Mouse (Mus musculus): Measurements from ENCODE around the gene Cacnb4. TPM values are rescaled to one million over a fixed set of nuclear protein-coding genes. Genes with fewer than 3 reads are reported as not detected.

Cacnb4 gene
- total RNA-seq, 2 experiments from 2014 or later = 94.0 to 102 TPM

DNA sequence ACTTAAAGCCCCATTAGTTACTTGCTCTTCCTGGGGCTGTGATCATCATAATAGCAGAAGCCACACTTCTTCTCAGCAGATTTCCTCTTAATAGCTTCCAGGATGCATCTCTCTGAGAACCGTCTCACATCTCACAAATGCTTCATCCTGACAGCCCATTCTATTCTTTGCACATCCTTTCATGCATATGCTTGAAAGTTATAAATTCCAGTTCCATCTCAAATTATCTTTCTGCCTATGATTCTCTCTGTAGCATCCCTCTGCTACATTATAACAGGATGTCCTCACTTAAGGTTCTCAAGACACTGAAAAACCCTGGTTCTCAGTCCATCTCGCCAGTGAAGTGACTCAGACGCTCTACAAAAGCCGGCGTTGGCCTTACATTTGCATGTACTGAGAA lies 19.9 kb downstream of the Cacnb4 start:
- no peak for DNase-seq (ENCODE audit: extremely low spot score in 1 of 2, low spot score in 2 of 2)
- intact Hi-C loops (cut with DNase I) = no loop called here

DNA sequence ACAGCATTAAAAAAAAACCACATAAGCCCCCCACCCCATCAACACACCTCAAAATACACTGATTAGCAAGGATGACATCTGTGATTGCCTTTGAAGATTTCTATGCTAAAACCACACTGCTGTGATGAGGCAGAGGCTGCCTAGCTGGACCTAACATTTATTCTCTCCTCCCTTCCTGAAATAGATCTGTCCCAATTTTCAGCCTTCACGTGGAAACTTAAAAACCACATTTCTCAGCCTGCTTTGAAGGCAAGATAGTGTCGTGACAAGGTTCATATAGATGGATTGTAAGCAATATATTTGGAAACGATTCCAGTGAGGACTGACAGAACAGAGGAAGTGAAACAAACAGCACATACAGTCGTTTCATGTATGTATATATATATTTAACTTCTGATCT lies 22.1 kb downstream of the Cacnb4 start:
- no peak for DNase-seq (ENCODE audit: extremely low spot score in 1 of 2, low spot score in 2 of 2)

DNA sequence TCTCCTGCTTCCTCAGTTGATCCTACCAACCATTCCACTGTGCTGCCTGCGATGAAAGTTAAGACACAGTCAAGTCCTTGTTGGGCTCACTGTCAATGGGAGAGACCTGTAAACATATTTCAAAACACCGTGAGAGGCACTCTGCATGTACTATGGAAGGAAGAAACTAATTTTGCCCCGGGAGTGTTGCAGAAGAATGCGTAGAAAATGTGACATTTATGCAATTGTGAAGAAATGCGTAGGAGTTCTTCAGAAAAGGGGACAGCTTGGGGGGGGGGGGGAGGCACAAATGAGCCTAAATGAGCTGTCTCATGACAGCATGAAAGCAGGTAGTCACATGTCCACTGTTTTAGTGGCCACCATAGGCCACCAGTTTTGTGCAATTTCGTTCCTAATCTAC lies 25.1 kb downstream of the Cacnb4 start:
- intact Hi-C loops (cut with DNase I) = no loop called here
- no peak for DNase-seq (ENCODE audit: extremely low spot score in 1 of 2, low spot score in 2 of 2)

More for the DNA sequence above, 22.1 kb downstream of the Cacnb4 start:
- intact Hi-C loops (cut with DNase I) = no loop called here

DNA sequence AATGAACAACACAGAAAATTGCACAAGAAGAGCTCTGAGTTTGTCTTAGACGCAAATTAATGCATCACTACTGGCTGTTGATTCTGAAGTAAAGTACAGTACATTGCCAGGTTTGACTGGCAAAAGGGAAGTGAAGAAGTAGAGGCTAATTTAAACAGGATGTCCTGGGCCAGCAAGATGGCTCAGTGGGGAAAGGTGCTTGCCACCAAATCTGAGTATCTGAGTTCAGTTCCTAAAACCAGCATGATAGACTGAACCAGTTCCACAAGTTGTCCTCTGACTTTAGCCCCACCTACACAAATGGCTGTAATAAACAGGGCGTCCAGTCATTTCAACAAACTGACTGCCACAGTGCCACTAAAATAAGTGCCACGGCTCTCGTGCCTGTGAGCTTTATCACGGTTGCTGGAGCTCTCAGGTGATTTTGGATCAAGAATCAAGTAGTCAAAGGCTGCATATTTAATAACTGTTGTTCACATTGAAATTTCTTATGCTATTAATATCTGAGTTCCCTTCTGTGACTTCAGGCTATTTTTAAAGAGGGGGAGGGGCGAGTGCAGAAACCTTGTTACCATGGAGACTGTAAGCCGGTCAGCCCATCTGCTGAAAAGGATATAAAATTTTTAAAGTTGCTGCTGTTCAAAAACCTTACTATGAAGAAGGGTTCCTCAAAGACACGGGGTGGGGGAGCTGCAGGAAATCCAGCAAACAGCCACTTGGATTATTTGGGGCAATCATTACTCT lies 29.2 kb downstream of the Cacnb4 start:
- intact Hi-C loops (cut with DNase I) = no loop called here
- DNase-seq (ENCODE audit: extremely low spot score in 1 of 2, low spot score in 2 of 2) = no peak

DNA sequence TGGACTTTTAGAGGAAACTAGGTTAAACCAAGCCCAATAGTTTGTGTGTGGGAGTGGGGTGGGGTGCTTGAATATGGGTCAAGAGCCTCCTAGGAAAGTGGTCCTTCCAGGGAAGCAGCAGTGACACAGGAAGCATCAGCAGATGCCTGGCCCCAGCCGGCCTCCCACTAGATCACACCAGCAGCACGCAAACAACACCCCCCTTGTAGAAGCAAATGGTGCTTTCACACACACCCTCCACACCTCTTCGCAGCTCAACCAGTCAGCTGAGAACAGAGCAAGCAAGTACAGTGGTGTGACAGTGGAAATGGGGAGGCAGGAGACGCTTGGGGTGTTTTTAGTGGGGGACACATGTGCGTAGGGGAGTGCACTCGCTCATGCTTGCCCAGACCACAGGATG lies 33.0 kb downstream of the Cacnb4 start:
- intact Hi-C loops (cut with DNase I) = no loop called here
- no peak for DNase-seq (ENCODE audit: extremely low spot score in 1 of 2, low spot score in 2 of 2)

- no peak for DNase-seq (ENCODE audit: extremely low spot score in 1 of 2, low spot score in 2 of 2)
- intact Hi-C loops (cut with DNase I) = loop anchor here (10.0 kb wide), 1 partner anchor 95 kb away; no protein-coding TSS in a partner anchor
Observed at GRCm38 (mm10) chr2:52639530-52639875, 37.1 kb downstream of the Cacnb4 start.

- intact Hi-C loops (cut with DNase I) = loop anchor here (10.0 kb wide), 1 partner anchor 96 kb away; no protein-coding TSS in a partner anchor
- DNase-seq (ENCODE audit: extremely low spot score in 1 of 2, low spot score in 2 of 2) = no peak
Observed at GRCm38 (mm10) chr2:52638857-52639529, 37.6 kb downstream of the Cacnb4 start.

DNA sequence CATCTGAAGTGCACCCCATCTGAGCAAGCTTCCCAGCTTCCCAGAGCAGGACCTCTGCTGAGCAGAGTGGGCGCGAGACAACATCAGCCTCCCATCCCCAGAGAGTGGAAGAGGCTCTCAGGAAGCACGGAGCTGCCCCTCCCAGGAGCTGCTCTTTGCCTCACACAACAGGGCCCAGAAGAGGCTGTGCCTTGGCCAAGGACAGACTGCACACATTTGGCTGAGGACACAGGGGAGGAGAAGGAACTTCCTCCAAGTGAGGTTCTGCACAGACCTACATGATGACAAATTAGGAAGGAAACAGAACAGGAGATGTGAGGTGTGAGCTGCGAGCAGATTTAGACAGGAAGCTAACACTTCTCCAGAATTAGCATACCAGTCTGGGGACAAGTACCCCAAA lies 38.4 kb downstream of the Cacnb4 start:
- intact Hi-C loops (cut with DNase I) = loop anchor here (10.0 kb wide), 1 partner anchor 97 kb away; no protein-coding TSS in a partner anchor
- no peak for DNase-seq (ENCODE audit: extremely low spot score in 1 of 2, low spot score in 2 of 2)

DNA sequence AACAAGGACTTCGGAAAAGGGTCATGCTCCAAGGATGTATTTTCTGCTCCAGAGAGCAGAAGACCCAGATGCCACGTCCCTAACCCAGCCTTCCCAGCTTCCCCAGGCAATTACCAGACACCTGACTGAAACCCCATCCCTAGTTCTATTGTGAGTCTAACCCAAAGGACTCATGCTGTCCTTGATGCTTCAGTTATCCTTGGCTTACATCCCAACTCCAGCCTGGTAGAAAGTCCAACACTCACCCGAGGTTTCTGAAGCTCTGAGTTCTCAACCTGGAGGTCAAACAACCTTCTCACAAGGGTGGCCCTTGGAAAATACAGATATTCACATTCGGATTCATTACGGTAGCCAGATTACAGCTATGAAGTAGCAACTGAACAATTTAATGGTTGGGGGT lies 40.6 kb downstream of the Cacnb4 start:
- intact Hi-C loops (cut with DNase I) = loop anchor here (10.0 kb wide), 1 partner anchor 99 kb away; no protein-coding TSS in a partner anchor
- no peak for DNase-seq (ENCODE audit: extremely low spot score in 1 of 2, low spot score in 2 of 2)

GRCm38 (mm10) chr2:52635358-52635757 lies 41.3 kb downstream of the Cacnb4 start:
- intact Hi-C loops (cut with DNase I) = loop anchor here (10.0 kb wide), 1 partner anchor 99 kb away; no protein-coding TSS in a partner anchor
- DNase-seq (ENCODE audit: extremely low spot score in 1 of 2, low spot score in 2 of 2) = no peak

GRCm38 (mm10) chr2:52632880-52633279 lies 43.8 kb downstream of the Cacnb4 start:
- intact Hi-C loops (cut with DNase I) = loop anchor here (5.0 to 10.0 kb wide), 2 partner anchors 44 to 102 kb away; partner anchors contain the start of gene Cacnb4
- peak in 1 of 2 experiments; percentile 75 for DNase-seq (ENCODE audit: extremely low spot score in 1 of 2, low spot score in 2 of 2)

DNA sequence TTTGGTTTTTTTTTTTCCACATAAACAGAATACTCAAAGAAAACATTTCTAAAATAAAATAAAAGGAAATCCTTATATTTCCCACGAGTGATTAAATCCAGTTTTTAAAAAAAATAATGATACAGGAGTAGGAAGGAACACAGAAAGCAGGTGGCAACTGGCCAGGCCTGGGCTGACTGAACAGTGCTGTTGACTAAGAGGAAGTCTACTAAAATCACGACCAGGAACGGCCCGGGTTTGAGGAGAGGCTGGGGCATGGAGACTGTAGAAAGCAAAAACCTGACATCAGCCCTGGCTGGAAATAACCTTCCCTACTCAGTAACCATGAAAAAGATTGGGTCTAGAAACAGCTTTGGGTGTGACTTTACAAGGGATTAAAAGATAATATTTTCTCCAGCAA lies 48.4 kb downstream of the Cacnb4 start:
- DNase-seq (ENCODE audit: extremely low spot score in 1 of 2, low spot score in 2 of 2) = peak in 1 of 2 experiments; percentile 57
- intact Hi-C loops (cut with DNase I) = no loop called here

- intact Hi-C loops (cut with DNase I) = no loop called here
- DNase-seq (ENCODE audit: extremely low spot score in 1 of 2, low spot score in 2 of 2) = no peak
Observed at GRCm38 (mm10) chr2:52626266-52626665, 50.4 kb downstream of the Cacnb4 start.

GRCm38 (mm10) chr2:52625731-52626130 lies 50.9 kb downstream of the Cacnb4 start:
- intact Hi-C loops (cut with DNase I) = no loop called here
- no peak for DNase-seq (ENCODE audit: extremely low spot score in 1 of 2, low spot score in 2 of 2)

- intact Hi-C loops (cut with DNase I) = no loop called here
- no peak for DNase-seq (ENCODE audit: extremely low spot score in 1 of 2, low spot score in 2 of 2)
Observed at GRCm38 (mm10) chr2:52623921-52624404, 52.7 kb downstream of the Cacnb4 start.

GRCm38 (mm10) chr2:52623461-52623860 lies 53.2 kb downstream of the Cacnb4 start:
- peak in 1 of 2 experiments; percentile 75 for DNase-seq (ENCODE audit: extremely low spot score in 1 of 2, low spot score in 2 of 2)
- intact Hi-C loops (cut with DNase I) = no loop called here

DNA sequence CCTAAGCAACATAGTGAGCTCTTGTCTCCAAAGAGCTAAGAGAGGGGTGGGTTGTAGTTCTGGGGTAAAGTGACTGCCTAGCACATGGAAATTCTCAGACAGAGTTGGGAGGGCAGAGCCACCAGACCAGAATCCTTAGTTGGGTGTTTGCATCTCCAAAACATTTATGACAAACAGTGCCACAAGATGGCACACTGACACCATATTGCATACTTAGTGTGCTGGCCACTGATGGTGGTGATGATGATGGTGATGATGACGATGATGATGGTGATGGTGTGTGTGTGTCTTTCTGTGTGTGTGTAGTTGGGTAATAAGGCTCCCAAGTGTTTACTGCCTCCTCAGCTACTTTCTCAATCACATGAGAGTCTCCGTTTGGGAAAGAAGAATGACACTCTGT lies 54.0 kb downstream of the Cacnb4 start:
- DNase-seq (ENCODE audit: extremely low spot score in 1 of 2, low spot score in 2 of 2) = no peak
- intact Hi-C loops (cut with DNase I) = no loop called here

- intact Hi-C loops (cut with DNase I) = no loop called here
- DNase-seq (ENCODE audit: extremely low spot score in 1 of 2, low spot score in 2 of 2) = no peak
Observed at GRCm38 (mm10) chr2:52619406-52619974, 57.1 kb downstream of the Cacnb4 start.

GRCm38 (mm10) chr2:52618804-52619203 lies 57.8 kb downstream of the Cacnb4 start:
- intact Hi-C loops (cut with DNase I) = no loop called here
- DNase-seq (ENCODE audit: extremely low spot score in 1 of 2, low spot score in 2 of 2) = no peak

- intact Hi-C loops (cut with DNase I) = no loop called here
- DNase-seq (ENCODE audit: extremely low spot score in 1 of 2, low spot score in 2 of 2) = no peak
Observed at GRCm38 (mm10) chr2:52615429-52615828, 61.2 kb downstream of the Cacnb4 start.
